10 mouse cellular contexts compared by ENCODE assay signal in genomic region chr13:67843775-67844118, GRCm38 (mm10). TPM values are rescaled to one million over a fixed set of nuclear protein-coding genes. Genes with fewer than 3 reads are reported as not detected.
A peak's percentile ranks its signal among the peaks of the same experiment; 100 is the strongest.
DNase-seq lines count a peak whose midpoint lies in the region; ATAC-seq lines count a peak whose summit lies in the region.
"Had no signal": no experiment of that assay in that cellular context is flagged by ENCODE, and none has a peak within 500 bp of the region (broad histone marks: within the 10 kb centered on the region; RNA-seq: fewer than 3 reads in every experiment).

No protein-coding gene starts in this region.

- intact Hi-C loops in heart, postnatal 10 days (cut with DNase I): loop anchor here (5.0 to 10.0 kb wide), 3 partner anchors 206 to 739 kb away; partner anchors contain the start of genes Gm28557, Gm49345 and Zfp729a

- H3K36me3 ChIP-seq in heart, embryonic 14.5 days (ENCODE audit: control insufficient read depth, insufficient read depth, low read length): no peaks in the 10 kb centered on the region
- H3K36me3 ChIP-seq in hindbrain, embryonic 16.5 days (ENCODE audit: control insufficient read depth, insufficient read depth, low read length): no peaks in the 10 kb centered on the region
- H3K36me3 ChIP-seq in midbrain, embryonic 14.5 days (ENCODE audit: control insufficient read depth, insufficient read depth, low read length): no peaks in the 10 kb centered on the region

- H3K9ac ChIP-seq in heart, embryonic 14.5 days (ENCODE audit: low read length): peak overlapping the region; percentile 17; the same call in 1 of the 2 replicates
- H3K9ac ChIP-seq in hindbrain, embryonic 16.5 days (ENCODE audit: low read depth, low read length): peak overlapping the region; percentile 60
- peak overlapping the region; percentile 59 for H3K9ac ChIP-seq in midbrain, embryonic 14.5 days (replicated peaks; ENCODE audit: low read length)

- no peaks in the 10 kb centered on the region for H3K9me3 ChIP-seq in heart, embryonic 14.5 days (ENCODE audit: control insufficient read depth, low read length)
- no peaks in the 10 kb centered on the region for H3K9me3 ChIP-seq in hindbrain, embryonic 16.5 days (ENCODE audit: control insufficient read depth, low read length)
- no peaks in the 10 kb centered on the region for H3K9me3 ChIP-seq in midbrain, embryonic 14.5 days (ENCODE audit: control insufficient read depth, low read length)

- H3K4me1 ChIP-seq in heart, embryonic 14.5 days (ENCODE audit: control insufficient read depth in 2 of 2, insufficient read depth in 2 of 2, low read length in 2 of 2): no peaks in the 10 kb centered on the region; a peak in 1 of 4 replicates
- H3K4me1 ChIP-seq in brown adipose tissue, adult 24 weeks (ENCODE audit: control insufficient read depth, insufficient read depth, insufficient read length, low read length): no peaks in the 10 kb centered on the region
- peaks cover 3% of the 10 kb centered on the region; the same call in 1 of the 2 replicates for H3K4me1 ChIP-seq in hindbrain, embryonic 16.5 days (ENCODE audit: control insufficient read depth, insufficient read depth, low read depth, low read length)
- peaks cover 3% of the 10 kb centered on the region; the same call in 1 of the 2 replicates for H3K4me1 ChIP-seq in midbrain, embryonic 14.5 days (ENCODE audit: control insufficient read depth, insufficient read depth, low read length)

- no peak for DNase-seq in heart, postnatal 10 days
- DNase-seq in midbrain, embryonic 14.5 days: no peak
- no peak for DNase-seq in right cerebral cortex, postnatal 10 days (ENCODE audit: low spot score in 2 of 2)
- DNase-seq in adrenal gland, postnatal 36 days: no peak

- 39% methylated on average over 6 of the region's 6 CpGs for WGBS in heart, embryonic 14.5 days
- 44% methylated on average over 6 of the region's 6 CpGs for WGBS in hindbrain, embryonic 16.5 days
- WGBS in midbrain, embryonic 14.5 days: 46% methylated on average over 6 of the region's 6 CpGs

- no peak overlapping the region for H3K27ac ChIP-seq in heart, embryonic 14.5 days (replicated peaks in 1 of 2; ENCODE audit: control insufficient read depth in 1 of 2, insufficient read depth in 1 of 2, low read depth in 2 of 2, low read length in 2 of 2)
- no peak overlapping the region for H3K27ac ChIP-seq in brown adipose tissue, adult 24 weeks (replicated peaks; ENCODE audit: low read depth, low read length)
- H3K27ac ChIP-seq in hindbrain, embryonic 16.5 days (ENCODE audit: low read depth, low read length): 0 out of 2 replicates have a peak overlapping the region, but pooled peaks have one; percentile 62
- peak overlapping the region; percentile 57 for H3K27ac ChIP-seq in midbrain, embryonic 14.5 days (replicated peaks; ENCODE audit: low read depth, low read length)

- ATAC-seq in heart, embryonic 14.5 days (ENCODE audit: insufficient number of reproducible peaks, insufficient read depth, low FRiP score, low read depth): no peak
- ATAC-seq in hindbrain, embryonic 16.5 days: no peak
- ATAC-seq in midbrain, embryonic 14.5 days (ENCODE audit: low FRiP score, low TSS enrichment): no peak; the same call in 1 of the 2 replicates
- ATAC-seq in activated CD4-positive, CD25-positive, alpha-beta regulatory T cell, adult 4 months: no peak

- peak overlapping the region; percentile 68 for H3K4me2 ChIP-seq in heart, embryonic 14.5 days (ENCODE audit: low read length)
- peak overlapping the region; percentile 57 for H3K4me2 ChIP-seq in hindbrain, embryonic 16.5 days (ENCODE audit: low read length)
- H3K4me2 ChIP-seq in midbrain, embryonic 14.5 days (ENCODE audit: low read length): peak overlapping the region; percentile 57

- peak overlapping the region; percentile 19 to 41; a peak in 3 of 4 replicates for H3K4me3 ChIP-seq in heart, embryonic 14.5 days (ENCODE audit: control insufficient read depth in 1 of 2, insufficient read depth in 1 of 2, low read depth in 1 of 2, low read length in 2 of 2)
- 0 out of 2 replicates have a peak overlapping the region, but pooled peaks have one; percentile 15 for H3K4me3 ChIP-seq in brown adipose tissue, adult 24 weeks (ENCODE audit: insufficient read depth, low read depth, low read length)
- peak overlapping the region; percentile 45 for H3K4me3 ChIP-seq in hindbrain, embryonic 16.5 days (ENCODE audit: low read length)
- peak overlapping the region; percentile 31 for H3K4me3 ChIP-seq in midbrain, embryonic 14.5 days (replicated peaks; ENCODE audit: low read depth, low read length)

- no peaks in the 10 kb centered on the region for H3K27me3 ChIP-seq in heart, embryonic 14.5 days (ENCODE audit: control insufficient read depth, insufficient read depth, low read length)
- H3K27me3 ChIP-seq in hindbrain, embryonic 16.5 days (replicated peaks; ENCODE audit: control insufficient read depth, insufficient read depth, low read length): no peaks in the 10 kb centered on the region
- no peaks in the 10 kb centered on the region for H3K27me3 ChIP-seq in midbrain, embryonic 14.5 days (ENCODE audit: control insufficient read depth, insufficient read depth, low read length)

RNA-seq across cellular contexts. Expression of gene Gm10037, which starts 12.8 kb away (rescaled TPM):
- polyA plus RNA-seq in heart, embryonic 14.5 days (2014; fragmentation: Nextera tagmentation; extraction: Ambion mirVana): 0.55 and 2.1 TPM in 2 replicates
- total RNA-seq in heart, postnatal 10 days (2021): under 1 TPM in 1 of 2 experiments, not detected in 1; 0.89 TPM
- 11.2 TPM in 1 of 2 replicates, not detected in the other for polyA plus RNA-seq in brown adipose tissue, adult 24 weeks (2012; ENCODE audit: insufficient read depth, insufficient read length, missing spikeins)
- 6.1 and 6.9 TPM in 2 replicates for polyA plus RNA-seq in hindbrain, embryonic 16.5 days (2015; fragmentation: Nextera tagmentation; extraction: Ambion mirVana)
- polyA plus RNA-seq in midbrain, embryonic 14.5 days (2014; fragmentation: Nextera tagmentation; extraction: Ambion mirVana): 5.0 and 6.1 TPM in 2 replicates
- under 1 TPM in 1 of 2 experiments, not detected in 1; 0.70 TPM for polyA plus RNA-seq in activated CD4-positive, CD25-positive, alpha-beta regulatory T cell, adult 4 months (2017; shearing (Covaris generic))
- total RNA-seq in adrenal gland, postnatal 36 days (2021): 1 to 10 TPM; 2.7 to 3.8 TPM
- polyA plus RNA-seq: inflammation-experienced regulatory T-cells, adult 6 months had no signal

RNA-seq across cellular contexts. Expression of gene BC048507, which starts 19.4 kb away (rescaled TPM):
- polyA plus RNA-seq in heart, embryonic 14.5 days (2014; fragmentation: Nextera tagmentation; extraction: Ambion mirVana): not detected in 2 replicates
- total RNA-seq in heart, postnatal 10 days (2021): not detected
- not detected in 2 replicates for polyA plus RNA-seq in brown adipose tissue, adult 24 weeks (2012; ENCODE audit: insufficient read depth, insufficient read length, missing spikeins)
- polyA plus RNA-seq in hindbrain, embryonic 16.5 days (2015; fragmentation: Nextera tagmentation; extraction: Ambion mirVana): not detected in 2 replicates
- not detected in 2 replicates for polyA plus RNA-seq in midbrain, embryonic 14.5 days (2014; fragmentation: Nextera tagmentation; extraction: Ambion mirVana)
- polyA plus RNA-seq in activated CD4-positive, CD25-positive, alpha-beta regulatory T cell, adult 4 months (2017; shearing (Covaris generic)): not detected
- total RNA-seq in adrenal gland, postnatal 36 days (2021): not detected
- polyA plus RNA-seq: inflammation-experienced regulatory T-cells, adult 6 months; urinary bladder, adult 2 months had no signal

RNA-seq across cellular contexts. Expression of gene Zfp273, which starts 30.2 kb away (rescaled TPM):
- polyA plus RNA-seq in heart, embryonic 14.5 days (2014; fragmentation: Nextera tagmentation; extraction: Ambion mirVana): 4.1 and 4.7 TPM in 2 replicates
- total RNA-seq in heart, postnatal 10 days (2021): 1 to 10 TPM; 1.9 to 2.8 TPM
- 3.7 and 3.9 TPM in 2 replicates for polyA plus RNA-seq in brown adipose tissue, adult 24 weeks (2012; ENCODE audit: insufficient read depth, insufficient read length, missing spikeins)
- 12.1 and 12.6 TPM in 2 replicates for polyA plus RNA-seq in hindbrain, embryonic 16.5 days (2015; fragmentation: Nextera tagmentation; extraction: Ambion mirVana)
- 15.1 and 15.5 TPM in 2 replicates for polyA plus RNA-seq in midbrain, embryonic 14.5 days (2014; fragmentation: Nextera tagmentation; extraction: Ambion mirVana)
- 1 to 10 TPM; 6.4 to 6.7 TPM for polyA plus RNA-seq in activated CD4-positive, CD25-positive, alpha-beta regulatory T cell, adult 4 months (2017; shearing (Covaris generic))
- 1 to 10 TPM; 2.3 to 4.2 TPM for total RNA-seq in adrenal gland, postnatal 36 days (2021)

Comparison
In these comparisons a context has a peak if more than half of its experiments do, and no peak if none do; other contexts are left out.
1. H3K27ac ChIP-seq: peak in hindbrain, embryonic 16.5 days (single experiment) and midbrain, embryonic 14.5 days (single experiment); none in heart, embryonic 14.5 days (0 of 2) and brown adipose tissue, adult 24 weeks (single experiment).
2. Peak in every context shown above with its lines, with median percentiles within 50 percentile points of each other: H3K4me2 ChIP-seq, H3K4me3 ChIP-seq and H3K9ac ChIP-seq.